Mouse (Mus musculus) thymus, adult 2 months (tissue): ENCODE data around the gene Tpr.

ENCODE experiments used
- CTCF ChIP-seq: fragments of 200-500 bp; IDR thresholded peaks from 2 replicates; pipeline ENCODE4 v1.5.1; 2012; ENCODE audit warnings: mild to moderate bottlenecking, control low read depth, low read length, moderate library complexity, borderline replicate concordance; ENCODE audit not compliant: control insufficient read depth, poor library complexity, insufficient read depth; ENCODE audit errors: extremely low read depth
- POLR2A ChIP-seq: fragments of 200-500 bp; IDR thresholded peaks from 2 replicates; pipeline ENCODE4 v1.6.1; 2012; ENCODE audit warnings: mild to moderate bottlenecking, low read length, control low read depth, moderate library complexity; ENCODE audit not compliant: control insufficient read depth, poor library complexity, insufficient read depth; ENCODE audit errors: extremely low read depth

DNA sequence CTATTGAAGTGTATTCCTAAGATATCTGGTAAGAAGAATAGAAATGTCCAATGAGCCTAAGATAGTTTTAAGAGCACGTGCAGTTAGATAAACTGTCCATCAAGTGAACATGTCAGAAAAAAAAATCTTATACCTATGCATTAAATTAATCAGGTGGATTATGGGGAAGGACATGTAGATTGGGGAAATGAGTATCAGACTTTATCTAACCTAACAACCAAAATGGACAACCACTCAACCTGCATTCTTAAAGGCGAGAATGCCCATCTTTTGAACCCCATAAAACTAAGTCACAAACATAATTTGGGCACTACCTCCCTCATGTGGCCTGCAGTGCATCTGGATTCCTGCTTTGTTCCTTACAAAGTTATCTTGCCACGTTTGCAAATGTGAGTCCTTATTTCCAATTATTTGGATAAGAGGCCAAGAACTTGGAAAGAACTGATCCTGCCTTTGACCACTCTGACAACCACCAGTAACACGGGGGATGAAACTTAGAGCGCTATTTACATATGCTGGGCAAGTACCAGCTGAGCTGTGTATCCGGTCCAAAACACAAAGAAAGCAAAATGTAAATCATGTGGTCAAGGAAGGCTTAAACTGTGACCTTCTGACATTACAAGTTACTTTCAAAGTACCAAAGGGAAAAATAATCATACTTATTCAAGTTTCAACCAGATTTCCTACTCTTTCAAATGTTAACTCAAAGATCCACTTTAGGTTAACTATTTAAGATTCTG lies 3.1 kb upstream of the Tpr start:
- TF ChIP-seq POLR2A (no peak), CTCF (no peak)
